Mouse (Mus musculus) spleen, embryonic (tissue): ENCODE results near the gene Col12a1.

Experiments used
- CTCF ChIA-PET: fragments of 350-600 bp; sonication (Branson Sonifier 250); formaldehyde crosslinking; loops from one replicate; lab custom pipeline; 2022; lab: Charles Lee

Col12a1 gene

GRCm38 (mm10) chr9:79605722-79606121 lies 112.9 kb downstream of the Col12a1 start:
- CTCF ChIA-PET = no interaction called here

DNA sequence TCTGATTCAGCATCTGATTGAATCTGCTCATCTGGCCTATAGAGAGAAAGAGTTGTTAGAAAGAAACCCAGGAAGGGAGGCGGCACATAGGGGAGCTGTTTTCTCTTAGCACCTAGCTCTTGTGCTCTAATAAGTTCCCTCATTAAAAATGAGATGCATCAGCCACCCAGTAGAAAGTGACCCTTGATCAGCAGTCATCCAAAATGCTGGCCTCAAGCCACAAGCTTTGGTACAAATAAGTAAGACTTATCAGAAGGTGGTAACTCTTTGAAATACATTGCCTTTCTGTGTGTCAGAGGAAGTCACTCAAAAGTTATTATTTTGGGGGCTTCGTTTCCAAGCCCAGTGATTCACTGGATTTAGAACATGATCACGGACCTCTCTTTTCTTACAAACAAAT lies 114.1 kb downstream of the Col12a1 start:
- CTCF ChIA-PET = no interaction called here

DNA sequence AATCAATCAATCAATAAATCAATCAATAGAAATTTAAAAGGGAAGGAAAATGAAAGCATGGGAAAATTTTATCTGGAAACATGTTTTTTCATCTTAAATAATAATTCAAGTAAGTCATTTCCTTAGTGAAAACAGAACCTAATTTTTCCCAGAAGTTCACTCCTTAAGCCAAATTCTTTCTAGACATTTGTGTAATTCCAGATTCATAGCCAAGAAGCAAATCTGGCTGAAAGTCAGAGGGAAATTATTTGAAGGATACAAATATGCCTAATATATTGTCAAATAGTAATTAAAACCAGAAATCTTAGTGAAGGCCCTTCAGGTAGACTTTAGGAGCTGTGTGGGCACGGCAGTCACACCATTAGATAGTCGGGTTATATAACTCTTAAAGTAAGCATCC lies 115.2 kb downstream of the Col12a1 start:
- CTCF ChIA-PET = no interaction called here

DNA sequence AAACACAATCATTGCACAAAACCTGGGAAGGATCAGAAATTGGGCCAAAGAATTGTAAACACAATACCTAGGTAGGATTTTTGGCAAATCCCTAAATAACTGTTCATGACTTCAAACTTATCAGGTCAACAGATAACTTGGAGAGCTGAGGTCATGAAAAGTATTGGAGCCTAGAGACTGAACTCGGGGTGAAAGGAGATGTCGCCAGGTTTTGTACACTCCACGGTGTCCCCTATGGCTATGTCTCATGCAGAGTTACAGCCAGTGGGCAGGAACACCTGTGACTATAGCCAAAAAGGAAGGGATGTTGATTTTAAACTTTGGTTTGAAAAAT lies 118.4 kb downstream of the Col12a1 start:
- CTCF ChIA-PET = no interaction called here

DNA sequence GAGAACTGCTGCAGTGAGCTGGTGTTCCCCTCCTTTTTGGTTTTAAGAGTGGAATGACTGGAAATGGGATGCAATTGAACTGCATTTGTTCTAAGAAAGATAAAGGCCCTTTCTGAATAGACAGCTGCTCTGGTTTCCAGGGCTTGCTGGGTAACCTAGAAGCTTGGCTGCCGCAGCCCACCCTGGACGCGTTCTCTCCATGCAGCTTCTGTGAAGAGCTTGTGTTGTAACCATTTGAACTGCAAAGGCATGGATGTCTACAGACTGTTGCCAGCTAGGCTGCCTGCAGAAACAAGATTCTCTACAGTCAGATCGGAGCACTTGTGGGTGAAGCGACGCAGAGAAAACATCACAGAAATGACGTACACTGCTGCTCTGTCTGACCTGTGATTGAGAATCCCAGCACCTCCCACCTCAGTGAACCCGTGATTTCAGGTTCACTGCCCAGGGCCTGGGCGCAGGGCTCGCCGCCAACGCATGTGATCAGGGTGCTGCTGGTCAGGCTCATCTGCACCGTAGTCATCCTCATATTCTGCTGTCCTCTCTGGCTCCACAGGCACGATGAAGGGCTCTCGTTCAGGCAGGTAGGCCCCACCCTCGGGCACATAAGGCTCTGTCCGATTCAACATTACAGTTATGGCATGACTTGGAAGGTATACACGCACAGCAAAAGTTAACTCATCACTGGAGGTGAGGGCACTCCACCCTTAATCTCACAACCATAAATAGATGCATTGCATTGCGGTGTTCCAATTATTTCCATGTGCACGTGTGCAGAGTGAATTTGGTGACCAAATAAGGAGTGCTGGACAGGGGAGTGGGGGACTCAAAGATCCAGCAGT lies 119.0 kb downstream of the Col12a1 start:
- CTCF ChIA-PET = no interaction called here

DNA sequence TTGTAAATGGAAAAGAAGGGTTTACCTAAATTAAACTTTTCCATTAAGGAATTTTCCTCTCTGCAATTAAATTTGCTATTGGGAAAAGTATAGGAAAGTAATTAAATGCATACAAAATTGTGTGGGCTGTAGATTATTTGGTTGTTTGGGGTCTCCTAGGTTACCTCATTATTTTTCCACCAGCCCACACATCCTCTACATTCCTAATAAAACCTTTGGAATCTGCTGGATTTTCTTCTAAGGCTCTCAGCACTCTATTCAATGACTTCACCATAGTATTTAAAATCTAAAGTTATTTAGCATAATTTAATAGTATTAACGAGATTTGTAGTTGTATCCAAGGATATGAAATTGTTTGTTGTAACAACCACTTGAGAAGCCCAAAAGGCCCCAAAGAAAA lies 120.1 kb downstream of the Col12a1 start:
- CTCF ChIA-PET = no interaction called here

DNA sequence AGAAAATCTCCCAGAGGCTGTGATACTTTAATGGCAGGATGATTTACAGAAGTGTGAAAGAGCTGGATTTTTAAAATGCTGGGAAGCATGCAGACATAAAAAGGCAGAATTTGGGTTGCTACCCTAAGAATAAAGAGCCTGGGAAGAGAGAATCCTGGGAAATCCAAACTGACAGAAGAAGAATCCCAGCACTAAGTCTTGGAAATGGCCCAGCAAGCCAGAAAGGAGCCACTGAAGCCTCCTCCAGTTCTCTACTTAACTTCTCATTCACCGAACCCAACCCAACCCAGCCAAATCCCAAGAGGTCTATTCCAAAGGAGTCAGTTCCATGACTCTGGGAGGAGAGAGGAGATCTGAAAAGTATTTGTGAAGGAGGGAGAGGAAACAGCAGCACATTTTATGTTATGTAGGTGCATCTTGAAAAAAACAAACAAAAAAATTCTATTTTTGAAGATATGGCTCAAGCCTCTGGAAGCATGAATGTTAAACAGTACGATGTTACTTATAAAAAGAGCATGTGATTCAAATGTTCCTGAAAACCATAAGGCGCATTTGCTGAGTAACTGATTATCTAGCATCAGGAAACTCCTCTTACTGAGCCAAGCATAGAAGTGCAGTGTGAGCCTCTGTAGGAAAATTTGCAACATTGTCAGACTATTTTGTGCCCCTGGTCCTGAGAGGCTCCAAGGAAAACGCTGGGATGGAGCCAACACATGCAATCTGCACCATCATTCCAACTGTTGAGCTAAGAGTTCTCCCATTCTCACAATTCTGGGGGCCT lies 132.0 kb downstream of the Col12a1 start:
- CTCF ChIA-PET = no interaction called here

DNA sequence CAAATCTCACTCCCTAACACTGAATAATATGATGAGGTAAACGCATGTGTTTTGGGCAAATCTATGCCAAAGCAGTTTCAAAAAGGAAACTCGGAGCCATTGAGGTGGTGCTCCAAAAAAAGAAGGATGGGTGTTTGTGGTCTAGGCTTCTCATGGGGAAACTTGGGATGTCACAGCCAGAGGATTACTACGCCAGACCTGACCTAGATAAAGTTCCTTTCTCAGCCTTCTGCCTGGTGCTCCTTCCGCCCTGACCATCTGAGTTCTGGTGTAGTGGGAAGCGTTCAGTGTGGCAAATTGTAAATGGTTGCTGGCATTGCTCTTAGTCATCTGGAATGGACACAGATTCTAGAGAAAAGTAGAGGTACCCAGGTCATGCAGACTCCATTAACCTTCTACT lies 151.8 kb downstream of the Col12a1 start:
- CTCF ChIA-PET = no interaction called here

GRCm38 (mm10) chr9:79553297-79553696 lies 165.3 kb downstream of the Col12a1 start:
- CTCF ChIA-PET = no interaction called here
